Mouse (Mus musculus): ENCODE measurements at regions not wholly inside any gene's neighbourhood (a gene's known extent, or its start where the extent isn't known, plus 50 kb on each side); places are given as distances from the start of the nearest gene placed in this dataset.

DNA sequence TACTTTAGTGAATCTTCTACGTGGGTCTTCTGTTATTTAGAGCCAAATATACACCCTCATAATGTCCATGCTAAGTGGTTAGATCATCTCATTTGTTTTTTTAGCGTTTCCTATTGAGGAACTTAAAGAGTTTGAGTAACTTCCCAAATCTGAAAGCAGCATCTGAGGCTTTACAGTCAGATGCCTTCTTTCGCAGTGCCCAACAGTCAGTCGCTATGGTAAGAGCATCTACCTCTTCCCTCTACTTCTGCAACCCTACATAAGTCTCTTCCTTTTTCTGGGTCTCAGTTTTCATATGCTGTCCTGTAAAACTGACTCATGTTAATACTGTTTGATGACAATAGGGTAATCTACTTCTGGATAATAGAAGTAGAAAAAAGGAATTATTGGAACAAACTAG, 146.8 kb downstream of the Ktn1 start:
- no peak for DNase-seq

- DNase-seq: no peak
Measured at GRCm38 (mm10) chr14:47798203-47798602, 150.0 kb downstream of the Ktn1 start.

DNA sequence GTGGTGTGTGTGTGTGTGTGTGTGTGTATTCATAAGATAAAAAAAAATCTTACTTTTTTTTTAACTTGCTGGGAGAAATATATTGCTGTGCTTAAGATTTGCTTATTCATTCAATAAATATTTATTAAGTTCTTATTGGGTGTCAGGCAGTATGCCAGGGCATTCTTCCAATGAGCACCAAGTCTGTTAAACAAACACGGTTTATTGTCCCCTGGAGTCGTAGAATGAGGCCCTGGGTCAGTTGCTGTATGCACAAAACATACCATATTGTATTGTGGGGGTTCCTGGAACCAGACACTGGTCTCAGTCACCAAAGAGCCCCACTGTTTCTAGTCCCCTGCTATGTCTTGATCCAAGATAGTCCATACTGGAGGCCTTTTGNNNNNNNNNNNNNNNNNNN, 151.3 kb downstream of the Ktn1 start:
- DNase-seq: no peak

DNA sequence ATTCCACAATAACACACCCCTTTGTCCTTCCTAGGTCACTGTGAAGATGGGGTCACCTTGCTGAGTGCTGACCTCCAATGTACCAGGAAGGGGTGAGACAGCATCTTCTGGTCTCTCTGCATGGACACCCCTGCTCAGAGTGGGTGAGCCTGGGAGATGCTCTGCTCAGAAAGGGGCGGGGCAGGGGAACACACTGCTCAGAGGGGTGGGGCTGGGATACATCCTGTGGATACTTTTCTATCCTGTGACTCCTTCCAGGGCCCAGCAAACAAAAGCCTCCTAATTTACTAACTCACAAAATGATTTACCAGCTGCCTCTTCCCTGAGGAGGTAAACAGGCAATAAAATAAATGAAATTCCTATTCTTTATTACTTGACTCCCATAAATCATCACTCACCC, 157.0 kb downstream of the Ktn1 start:
- DNase-seq: no peak

- no peak for DNase-seq
Measured at GRCm38 (mm10) chr14:47805771-47806535, 157.7 kb downstream of the Ktn1 start.

DNA sequence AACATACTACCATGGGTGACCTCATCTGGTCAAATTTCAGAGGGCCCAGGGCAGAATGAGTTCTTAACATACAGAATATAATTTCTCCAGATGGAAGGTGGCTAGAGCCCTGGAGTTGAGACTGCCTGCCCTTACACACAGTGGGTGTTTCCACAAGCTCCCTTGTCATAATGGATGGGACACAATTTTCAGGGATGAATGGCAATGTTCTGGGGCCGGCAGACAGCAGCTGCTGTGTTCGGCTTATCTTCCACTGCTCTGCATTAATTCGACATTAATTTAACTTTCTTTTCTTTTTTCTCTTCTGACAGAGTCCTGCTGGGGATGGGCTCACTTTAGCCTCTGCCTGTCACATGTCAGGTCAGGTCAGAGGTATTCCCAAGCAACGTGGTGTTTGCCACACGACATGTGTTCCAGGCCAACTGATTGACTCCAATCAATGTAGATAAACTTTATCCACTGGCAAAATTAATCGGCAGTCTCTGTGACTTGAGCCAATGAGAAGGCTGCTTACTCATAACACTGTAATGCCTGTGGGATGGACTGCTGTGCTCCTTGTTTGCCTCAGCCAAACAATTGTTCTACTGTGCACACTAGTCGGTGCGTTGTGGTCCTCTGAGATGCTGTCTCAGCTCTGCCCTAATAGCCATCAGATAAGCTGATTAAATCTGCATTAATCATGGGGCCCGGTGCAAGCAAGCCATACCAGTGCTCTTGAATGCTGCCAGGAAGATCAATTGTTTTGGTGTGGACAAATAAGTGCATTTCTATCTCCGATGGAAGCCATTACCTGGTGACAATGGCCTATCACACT, 160.1 kb downstream of the Ktn1 start:
- DNase-seq: no peak

DNA sequence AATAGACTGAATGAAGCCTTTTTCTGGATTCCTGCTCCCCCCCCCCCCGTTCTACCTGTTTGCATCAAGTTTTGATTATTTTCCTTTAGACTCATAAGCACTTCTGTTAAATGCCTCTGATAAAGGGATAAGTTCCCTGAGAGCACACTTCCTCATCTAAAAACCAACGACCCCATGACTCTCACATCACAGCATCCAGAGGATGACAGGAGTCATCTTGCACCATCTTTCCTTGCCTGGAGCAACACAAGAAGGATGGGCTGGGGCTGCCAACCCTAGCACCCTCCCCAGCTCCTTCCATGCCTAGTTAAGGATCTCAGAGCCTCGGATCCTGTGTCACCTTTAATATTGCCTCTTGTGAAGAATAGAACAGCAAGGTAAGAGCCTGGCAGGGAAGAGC, 170.0 kb downstream of the Ktn1 start:
- DNase-seq: no peak

DNA sequence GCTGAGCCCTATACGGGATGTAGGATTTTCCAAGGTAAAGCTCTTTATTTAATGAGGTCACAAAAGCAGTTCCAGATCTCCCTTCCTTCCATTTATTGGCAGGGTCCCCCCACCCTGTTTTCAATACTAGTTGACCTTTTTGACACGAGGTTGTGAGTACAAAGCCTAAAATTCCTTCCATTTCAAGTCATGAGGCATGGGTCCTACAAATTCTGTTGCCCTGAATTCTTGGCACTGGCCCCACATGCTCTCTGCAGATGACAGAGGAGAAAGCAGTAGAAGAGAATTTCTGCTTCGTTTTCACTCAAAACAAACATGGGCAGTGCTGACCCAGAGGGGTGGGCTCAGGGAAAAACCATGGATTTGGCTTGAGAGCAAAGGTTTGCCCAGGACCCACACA, 170.4 kb downstream of the Ktn1 start:
- no peak for DNase-seq

DNA sequence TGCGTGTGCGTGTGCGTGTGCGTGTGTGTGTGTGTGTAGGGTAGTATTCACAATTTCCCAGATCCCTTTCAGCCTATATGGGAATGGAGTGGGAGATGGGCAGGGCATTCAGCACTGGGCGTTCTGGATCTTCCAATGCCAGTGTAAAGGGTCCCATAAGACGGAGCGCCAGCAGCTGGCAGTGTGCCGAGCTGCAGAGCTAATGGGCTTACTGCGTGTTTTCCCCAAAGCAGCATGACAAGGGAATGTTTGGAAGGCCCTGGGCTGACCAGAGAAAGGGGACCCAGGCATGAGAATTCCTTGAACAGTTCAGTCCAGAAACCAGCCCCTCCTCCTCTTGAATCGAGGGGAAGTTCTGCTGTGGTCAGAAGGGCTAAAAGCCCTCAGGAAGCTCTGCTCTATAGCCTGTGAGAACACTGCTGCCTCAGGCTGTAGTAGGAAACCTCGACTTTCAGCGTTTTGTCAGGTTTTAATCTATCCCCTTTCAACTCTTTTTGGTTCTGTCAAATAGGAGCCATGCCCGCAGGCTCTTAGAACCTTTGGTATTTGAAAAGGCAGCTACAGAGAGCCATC, 172.4 kb downstream of the Ktn1 start:
- no peak for DNase-seq

DNA sequence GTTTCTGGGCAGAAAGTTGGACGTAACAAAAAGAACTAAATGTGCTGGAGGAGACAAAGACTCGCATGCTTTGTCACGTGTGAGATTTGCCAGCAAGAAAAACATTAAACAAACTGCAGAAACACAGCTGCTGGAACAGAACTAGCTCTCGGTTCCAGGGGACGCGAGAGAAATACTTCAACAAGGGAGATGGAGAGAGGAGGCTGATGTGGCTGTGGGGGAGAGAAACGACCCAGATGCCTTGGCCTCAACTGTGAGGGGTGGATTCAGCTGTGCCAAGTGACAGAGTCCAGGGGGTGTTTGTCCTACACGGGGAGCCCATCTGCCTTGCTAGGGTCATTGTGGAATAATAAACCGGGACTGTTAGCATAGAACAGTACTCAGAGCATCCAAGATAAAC, 174.9 kb downstream of the Ktn1 start:
- no peak for DNase-seq

DNA sequence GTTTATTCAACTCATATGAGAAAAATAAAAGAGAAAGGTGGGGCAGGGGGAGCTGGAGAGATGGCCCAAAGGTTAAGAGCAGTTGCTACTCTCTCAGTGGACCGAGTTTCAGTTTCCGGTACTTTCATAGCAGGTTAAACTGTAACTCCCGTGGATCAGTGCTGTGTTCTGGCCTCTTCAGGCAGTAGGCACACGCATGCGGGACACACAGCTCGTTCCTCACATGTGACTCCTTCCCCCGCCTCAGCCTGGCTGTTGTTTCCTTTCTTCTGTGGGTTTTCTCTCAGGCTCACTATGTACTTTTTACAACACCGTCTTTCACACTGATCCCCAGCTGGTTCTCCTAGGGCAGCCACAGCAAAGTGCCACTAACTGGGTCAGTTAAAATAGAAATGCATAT, 175.4 kb downstream of the Ktn1 start:
- DNase-seq: no peak

DNA sequence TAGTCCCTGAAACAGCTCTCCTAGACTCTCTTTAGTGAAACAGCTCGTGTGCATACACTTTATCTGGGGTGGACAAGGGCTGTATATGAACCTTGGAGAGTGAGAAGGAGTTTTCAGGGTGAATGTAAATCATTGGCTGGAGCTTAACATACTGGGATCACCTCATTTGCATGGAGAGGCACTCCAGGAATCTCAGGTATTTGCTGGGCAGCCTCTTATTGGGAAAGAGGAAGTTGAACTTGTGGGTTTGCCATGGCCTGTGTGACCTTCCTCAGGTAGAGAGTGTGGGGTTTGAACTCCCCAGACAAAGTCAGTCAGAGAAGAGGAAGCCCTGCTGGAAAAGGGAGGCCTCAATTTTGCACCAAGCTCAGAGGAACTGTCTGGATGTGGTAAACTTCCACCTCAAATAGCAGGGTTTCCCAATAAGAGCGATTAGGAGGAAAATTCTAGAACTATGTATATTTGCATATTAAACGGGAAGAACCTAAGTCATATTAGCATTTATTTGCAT, 177.3 kb downstream of the Ktn1 start:
- no peak for DNase-seq

GRCm38 (mm10) chr14:47826545-47826944, 178.3 kb downstream of the Ktn1 start:
- DNase-seq: no peak

DNA sequence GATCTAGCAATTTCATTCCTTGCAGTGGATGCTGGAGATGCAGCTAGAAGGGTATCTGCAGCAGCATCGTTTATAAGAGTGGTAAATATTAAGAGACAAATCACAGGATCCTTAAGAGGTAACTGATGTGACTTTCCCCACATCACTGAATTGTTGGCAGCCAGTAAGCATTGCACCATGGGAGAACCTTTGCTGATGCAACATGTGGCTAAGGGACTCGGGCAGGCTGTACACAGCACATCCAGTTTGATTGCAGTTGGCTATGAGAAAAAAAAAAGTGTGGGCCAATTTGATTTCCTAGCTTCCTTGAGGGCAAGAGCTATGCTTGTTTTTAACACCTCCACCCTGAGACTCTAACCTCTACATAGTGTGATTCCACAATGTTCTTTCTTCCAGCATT, 179.4 kb downstream of the Ktn1 start:
- DNase-seq: no peak

- no peak for DNase-seq
Measured at GRCm38 (mm10) chr14:47833696-47834095, 185.4 kb downstream of the Ktn1 start.

GRCm38 (mm10) chr14:47835408-47835807, 187.2 kb downstream of the Ktn1 start:
- DNase-seq: no peak

DNA sequence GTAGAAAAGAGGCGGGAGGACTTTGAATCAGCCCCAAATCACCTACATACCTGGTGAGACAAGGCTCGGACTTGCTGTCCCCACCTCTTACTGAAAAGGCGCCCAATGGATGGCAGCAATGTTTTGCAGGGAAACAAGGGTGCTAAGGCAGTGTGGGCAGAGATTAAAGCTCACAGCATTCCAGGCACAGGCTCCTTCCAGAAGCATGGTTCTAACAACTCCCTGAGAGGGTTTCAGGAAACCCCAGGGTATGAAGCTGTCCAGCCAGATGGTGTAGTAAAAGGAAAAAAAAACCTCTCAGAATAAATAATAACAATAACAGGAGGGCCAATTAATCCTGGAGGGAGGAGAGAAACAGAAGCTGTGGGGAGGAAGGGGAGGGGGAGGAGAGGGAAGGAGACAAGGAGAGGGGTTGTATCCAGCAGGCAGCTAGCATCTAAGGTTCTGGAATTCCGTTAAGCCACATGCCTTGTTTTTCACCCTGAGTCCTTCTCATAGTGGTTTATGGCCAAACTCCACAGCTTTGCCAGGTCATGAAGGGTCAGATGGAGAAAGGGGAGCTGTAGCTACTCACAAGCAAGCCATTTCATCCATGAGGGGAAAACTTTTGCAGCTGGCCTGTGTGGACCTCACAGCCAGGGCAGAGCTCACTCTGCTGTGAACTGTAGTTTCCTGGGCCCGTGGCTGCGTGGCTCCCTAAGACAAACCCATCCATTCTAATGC, 191.4 kb downstream of the Ktn1 start:
- DNase-seq: no peak

DNA sequence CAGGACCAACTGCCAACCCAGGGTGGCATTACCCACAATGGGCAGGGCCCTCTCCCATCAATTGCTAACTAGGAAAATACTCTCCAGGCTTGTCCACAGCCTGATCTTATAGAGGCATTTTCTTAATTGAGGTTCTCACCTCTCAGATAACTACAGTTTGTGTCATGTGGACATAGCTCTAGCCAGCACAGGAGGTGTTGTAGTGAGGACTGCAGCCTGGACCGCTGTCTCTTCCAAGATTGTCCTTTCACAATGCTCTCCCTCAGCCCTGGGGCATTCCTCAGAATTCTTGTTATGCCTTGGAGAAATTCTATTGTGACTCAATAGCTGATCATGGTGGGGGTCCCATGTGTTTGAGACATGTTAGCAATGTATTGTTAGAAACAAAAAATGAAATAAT, 196.1 kb downstream of the Ktn1 start:
- no peak for DNase-seq

GRCm38 (mm10) chr14:47848861-47849260, 200.6 kb downstream of the Ktn1 start:
- no peak for DNase-seq

GRCm38 (mm10) chr14:47856280-47856765, 208.1 kb downstream of the Ktn1 start:
- DNase-seq: no peak

DNA sequence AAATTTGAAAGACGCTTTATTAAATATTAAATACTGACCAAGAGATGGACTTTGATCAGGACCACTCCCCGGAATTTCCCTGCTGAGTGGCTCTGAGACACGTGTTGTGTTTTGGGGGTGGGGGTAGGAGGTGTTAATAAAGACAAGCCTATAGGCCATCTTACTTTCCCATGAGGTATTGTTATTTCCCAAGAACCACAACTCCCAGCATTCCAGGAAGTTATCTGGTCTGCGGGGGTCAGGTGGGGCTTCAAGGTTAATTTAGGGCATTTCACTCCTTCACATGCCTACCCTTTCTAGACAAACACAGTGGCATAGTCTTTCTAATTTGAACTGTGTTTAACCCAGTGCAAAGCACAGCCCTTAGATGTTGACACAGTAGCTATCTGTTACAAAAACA, 209.0 kb downstream of the Ktn1 start:
- DNase-seq: no peak

GRCm38 (mm10) chr14:47857731-47858556, 209.7 kb downstream of the Ktn1 start:
- no peak for DNase-seq

Data from layer of hippocampus, postnatal 36 days (tissue).